Mouse (Mus musculus): ENCODE data around the gene Rffl.
A peak's percentile ranks its signal among the peaks of the same experiment; 100 is the strongest.
"Not testable (repeated sequence)": the region's sequence is repeated elsewhere in the genome, so short reads cannot be mapped to it uniquely, and the experiment has no call there.

The Rffl gene

GRCm38 (mm10) chr11:82844771-82845414 lies 26.1 kb downstream of the Rffl start:
- no peak for DNase-seq

- DNase-seq = no peak
Observed at GRCm38 (mm10) chr11:82838511-82838910, 32.5 kb downstream of the Rffl start.

- DNase-seq = no peak
Observed at GRCm38 (mm10) chr11:82837848-82838247, 33.2 kb downstream of the Rffl start.

DNA sequence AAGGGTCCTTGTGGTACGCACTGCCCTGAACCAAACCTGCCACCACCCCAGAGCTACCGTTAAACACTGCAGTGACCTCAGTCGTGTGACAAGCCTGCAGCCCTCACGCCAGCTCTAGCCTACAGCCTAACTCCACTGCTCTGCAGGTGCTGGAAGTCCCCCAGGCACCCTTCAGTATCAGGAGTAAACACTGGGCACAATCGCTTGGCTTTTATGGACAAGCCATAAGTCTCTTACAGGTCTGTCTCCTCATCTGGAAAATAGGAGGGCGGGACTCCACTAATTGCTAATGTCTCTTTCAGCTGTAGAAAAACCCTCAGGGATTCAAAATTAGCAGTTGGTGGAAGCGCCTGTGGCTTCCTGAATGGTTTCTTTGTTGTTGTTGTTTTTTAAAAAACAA lies 33.8 kb downstream of the Rffl start:
- no peak for DNase-seq

DNA sequence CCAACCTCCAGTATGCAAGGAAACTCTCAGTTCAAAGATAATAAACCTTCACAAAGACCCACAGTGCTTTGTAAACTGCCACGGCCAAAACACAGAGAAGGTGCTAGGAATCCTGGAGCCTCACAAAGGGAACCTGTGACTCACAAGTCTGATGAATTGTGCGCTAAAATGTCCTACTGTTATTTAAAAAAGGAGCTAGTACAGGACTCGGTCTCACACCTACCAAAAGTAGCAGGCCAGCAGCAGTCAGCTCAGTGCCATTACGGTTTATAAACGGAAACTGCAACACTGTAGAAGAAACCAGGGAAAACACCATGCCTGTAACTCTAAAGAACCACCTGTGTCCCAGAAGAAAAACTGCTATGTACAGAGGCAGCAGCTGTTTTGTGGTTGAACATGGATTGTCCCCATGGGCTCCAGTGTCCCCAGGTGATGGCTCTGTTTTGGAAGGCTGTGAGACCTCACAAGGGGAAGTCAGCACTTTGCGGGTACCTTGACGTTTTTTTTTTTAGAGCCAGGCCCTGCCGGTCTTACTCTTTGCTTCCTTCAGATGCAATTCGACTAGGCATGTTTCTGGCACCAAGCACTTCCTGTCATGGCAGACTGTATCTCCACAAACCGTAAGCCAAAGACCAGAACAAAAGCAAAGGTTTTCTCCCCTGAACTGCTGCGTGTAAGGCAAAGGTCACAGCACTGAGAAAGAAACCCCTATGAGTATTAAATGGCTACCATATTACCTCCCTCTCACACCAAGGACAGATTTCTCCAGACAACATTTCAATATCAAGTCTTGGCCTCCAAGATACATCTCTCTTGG lies 35.2 kb downstream of the Rffl start:
- no peak for DNase-seq

DNA sequence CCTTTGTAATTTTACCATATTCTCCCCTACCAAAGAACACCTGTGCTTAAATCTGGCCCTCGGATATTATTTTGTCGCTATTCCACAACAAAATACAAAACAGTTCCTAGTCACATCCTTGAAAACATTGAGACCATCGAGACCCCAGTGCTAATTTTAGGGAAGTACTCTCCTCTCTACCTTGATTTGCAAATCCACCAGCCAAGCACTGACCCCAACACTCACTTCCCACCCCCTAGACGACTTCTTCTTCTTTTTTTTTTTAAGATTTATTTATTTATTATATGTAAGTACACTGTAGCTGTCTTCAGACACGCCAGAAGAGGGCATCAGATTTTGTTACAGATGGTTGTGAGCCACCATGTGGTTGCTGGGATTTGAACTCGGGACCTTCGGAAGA lies 36.7 kb downstream of the Rffl start:
- not testable (repeated sequence) for DNase-seq

DNA sequence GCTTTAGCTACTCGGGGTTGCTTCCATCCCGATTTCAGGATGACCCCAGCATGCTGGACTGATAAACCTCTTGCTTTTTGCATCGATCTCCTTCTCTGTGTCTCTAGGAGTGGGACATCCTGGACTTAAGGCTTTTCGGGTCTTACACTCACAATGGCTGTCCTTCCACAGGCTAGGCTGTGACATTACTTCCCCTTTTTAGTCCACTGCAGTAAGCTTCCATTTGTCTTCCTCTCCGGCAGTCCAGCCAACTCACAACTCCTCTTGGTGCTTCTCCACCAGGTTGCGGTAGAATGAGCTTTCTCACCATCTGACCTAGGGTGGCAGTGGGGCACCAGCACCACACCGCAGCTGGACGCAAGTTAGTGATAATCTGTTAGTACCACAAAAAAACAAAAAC lies 37.1 kb downstream of the Rffl start:
- no peak for DNase-seq

DNA sequence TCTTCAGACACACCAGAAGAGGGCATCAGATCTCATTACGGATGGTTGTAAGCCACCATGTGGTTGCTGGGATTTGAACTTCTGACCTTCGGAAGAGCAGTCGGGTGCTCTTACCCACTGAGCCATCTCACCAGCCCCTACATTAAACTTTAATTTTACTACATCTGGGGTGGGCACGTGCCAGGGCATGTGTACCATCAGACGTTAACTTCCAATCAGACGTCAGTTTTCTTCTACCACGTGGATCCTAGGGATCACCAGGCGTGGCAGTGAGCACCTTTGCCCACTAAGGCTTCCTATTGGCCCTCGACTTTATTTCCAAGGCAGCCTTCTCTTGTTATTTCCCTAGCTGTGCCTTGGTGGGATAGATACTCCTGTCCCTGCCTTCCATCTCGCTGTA lies 38.6 kb downstream of the Rffl start:
- peak; percentile 48 to 57 for DNase-seq

GRCm38 (mm10) chr11:82831008-82831893 lies 39.8 kb downstream of the Rffl start:
- no peak for DNase-seq

- no peak for DNase-seq
Observed at GRCm38 (mm10) chr11:82826818-82827217, 44.2 kb downstream of the Rffl start.

- DNase-seq = no peak
Observed at GRCm38 (mm10) chr11:82820788-82821456, 50.1 kb downstream of the Rffl start.

GRCm38 (mm10) chr11:82819350-82819749 lies 51.7 kb downstream of the Rffl start:
- DNase-seq = peak; percentile 68 to 87

DNA sequence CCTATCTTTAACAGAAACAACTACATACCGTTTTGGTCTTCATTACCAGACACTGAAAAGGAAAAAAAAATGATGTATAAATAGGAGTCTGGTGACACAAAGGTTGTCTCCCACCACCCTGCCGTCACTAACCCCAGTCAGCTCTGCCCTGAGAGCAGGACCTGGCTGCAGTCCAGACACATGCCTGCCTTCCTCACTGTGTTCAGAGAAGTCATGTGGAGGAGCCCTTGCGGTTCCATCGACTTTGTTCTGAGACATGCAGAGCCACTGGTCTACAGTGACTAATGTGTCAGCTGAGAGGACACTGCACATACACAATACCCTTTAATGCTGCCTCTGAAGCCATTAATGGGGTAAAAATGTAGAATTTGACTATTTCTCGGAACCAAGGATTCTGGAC lies 62.5 kb downstream of the Rffl start:
- peak in 1 of 2 experiments; percentile 49 for DNase-seq

DNA sequence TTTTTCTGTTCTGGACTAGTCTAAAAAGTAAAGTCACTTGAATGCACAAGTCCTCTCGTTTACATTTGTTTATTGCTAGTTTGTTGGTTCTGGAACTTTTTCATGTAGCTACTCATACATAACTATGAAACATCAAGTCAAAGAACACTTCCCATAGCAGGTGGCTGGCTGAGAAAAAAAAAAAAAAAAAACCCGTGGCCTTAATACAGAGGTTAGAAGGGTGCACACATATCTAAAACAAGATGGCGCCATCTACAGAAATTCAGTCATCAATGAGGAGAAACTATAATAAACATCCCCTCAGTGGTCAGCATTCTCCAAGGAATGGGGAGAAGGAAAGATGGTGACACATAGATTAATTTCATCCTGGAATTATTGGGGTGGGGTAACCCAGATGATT lies 63.6 kb downstream of the Rffl start:
- DNase-seq = no peak

- no peak for DNase-seq
Observed at GRCm38 (mm10) chr11:82806656-82807055, 64.4 kb downstream of the Rffl start.

DNA sequence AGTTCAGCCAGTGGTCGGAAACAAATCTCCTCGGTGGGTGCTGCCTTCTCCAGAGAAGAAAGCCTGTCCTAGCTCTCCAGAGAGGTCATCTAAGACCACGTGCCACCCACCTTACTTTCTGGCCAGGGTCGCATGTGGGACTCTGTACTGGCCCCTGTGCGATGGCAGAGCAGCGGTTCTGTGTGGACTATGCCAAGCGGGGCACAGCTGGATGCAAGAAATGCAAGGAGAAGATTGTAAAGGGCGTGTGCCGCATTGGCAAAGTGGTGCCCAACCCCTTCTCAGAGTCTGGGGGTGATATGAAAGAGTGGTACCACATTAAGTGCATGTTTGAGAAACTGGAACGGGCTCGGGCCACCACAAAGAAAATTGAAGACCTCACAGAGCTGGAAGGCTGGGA lies 87.6 kb downstream of the Rffl start:
- DNase-seq = no peak

DNA sequence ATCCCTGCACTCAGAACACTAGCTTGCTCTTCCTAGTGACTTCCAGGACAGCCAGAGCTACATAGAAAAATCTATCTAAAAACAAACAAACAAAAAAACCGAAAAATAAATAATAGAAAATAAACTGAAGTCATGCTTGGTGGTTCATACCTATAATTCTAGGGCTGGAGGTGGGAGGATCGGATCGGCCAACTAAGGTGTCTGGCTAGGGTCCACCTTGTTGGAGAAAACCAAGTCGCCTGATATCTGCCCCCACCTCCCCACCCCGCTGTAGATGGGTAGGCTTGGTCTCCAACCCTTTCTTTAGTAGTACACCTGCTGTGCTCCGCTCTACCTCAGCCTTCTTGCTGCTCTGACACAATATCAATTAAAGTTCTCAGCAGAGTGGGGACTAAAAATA lies 88.8 kb downstream of the Rffl start:
- no peak for DNase-seq

- peak; percentile 96 to 99 for DNase-seq
Observed at GRCm38 (mm10) chr11:82780983-82781903, 89.8 kb downstream of the Rffl start, which contains the start of gene Lig3. TSS of gene Lig3 (plus strand) at chr11:82781108.

GRCm38 (mm10) chr11:82780134-82780533 lies 90.9 kb downstream of the Rffl start:
- DNase-seq = no peak

GRCm38 (mm10) chr11:82764438-82764924 lies 106.5 kb downstream of the Rffl start:
- DNase-seq = no peak

DNA sequence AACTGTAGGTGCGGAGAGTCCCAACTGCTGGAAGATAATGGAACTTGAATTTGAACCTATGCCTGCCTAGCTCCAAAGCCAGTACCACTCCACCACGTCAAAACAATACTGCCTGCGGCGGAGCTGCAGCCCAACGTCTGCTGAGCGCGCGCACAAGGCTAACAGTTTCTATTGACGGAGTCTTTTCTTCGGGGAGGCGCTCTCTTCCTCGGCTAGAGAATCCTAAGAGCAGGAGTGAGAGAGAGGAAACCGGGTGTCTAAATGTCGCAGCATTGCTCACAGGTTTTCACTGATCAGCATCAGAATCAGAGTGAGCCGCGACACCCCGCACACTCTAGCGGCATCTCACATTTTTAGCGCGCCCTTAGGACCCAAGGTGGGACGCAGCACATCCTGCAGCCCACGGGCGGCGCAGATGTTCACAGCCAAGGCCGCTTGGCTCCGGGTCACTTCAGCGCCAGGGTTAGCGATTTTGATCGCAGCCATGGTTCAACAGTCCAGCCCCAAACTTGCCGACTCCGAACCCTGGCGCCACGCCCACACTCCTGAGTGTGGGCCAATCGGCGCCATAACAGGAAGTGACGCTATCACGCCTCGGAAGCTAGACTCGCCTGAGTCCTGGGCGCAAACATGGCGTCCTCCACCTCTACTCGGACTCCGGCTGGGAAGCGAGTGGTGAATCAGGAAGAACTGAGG lies 107.1 kb downstream of the Rffl start, which contains the start of the genes Cct6b and Zfp830:
TSS of gene Cct6b (minus strand) at position 580 of the 696 bp plus-strand sequence.
TSS of gene Zfp830 (plus strand) at position 604 of the 696 bp plus-strand sequence.
- DNase-seq = peak; percentile 97 to 98

Measured in kidney, postnatal 36 days (tissue).